Mouse (Mus musculus): ENCODE measurements around the gene Krt87. TPM values are rescaled to one million over a fixed set of nuclear protein-coding genes. Genes with fewer than 3 reads are reported as not detected.

Gene Krt87
- total RNA-seq, 2 experiments from 2014 or later = 0.24 to 0.38 TPM

Other genes with a start within 250 kb of the Krt87 start
- gene Grasp, start 214.6 kb downstream of the Krt87 start, total RNA-seq (2021) = 10 to 100 TPM; 12.3 to 13.5 TPM
- gene Nr4a1, start 184.5 kb downstream of the Krt87 start, total RNA-seq (2021) = 10 to 100 TPM; 20.1 to 22.6 TPM
- 10 to 100 TPM; 36.5 to 37.1 TPM for gene Atg101, start 154.5 kb downstream of the Krt87 start, total RNA-seq (2021)
- gene 6030408B16Rik, start 145.6 kb downstream of the Krt87 start, total RNA-seq (2021) = under 1 TPM in 1 of 2 experiments, not detected in 1; 0.56 TPM
- gene Krt80, start 68.6 kb downstream of the Krt87 start, total RNA-seq (2021) = under 1 TPM; 0.46 to 0.60 TPM
- under 1 TPM in 1 of 2 experiments, not detected in 1; 0.16 TPM for gene Krt7, start 27.8 kb downstream of the Krt87 start, total RNA-seq (2021)
- not detected for gene Krt88, start 8.9 kb upstream of the Krt87 start, total RNA-seq (2021)
- not detected for gene Krt81, start 24.9 kb upstream of the Krt87 start, total RNA-seq (2021)
- gene Krt86, start 34.7 kb upstream of the Krt87 start, total RNA-seq (2021) = not detected
- not detected for gene Krt83, start 52.7 kb upstream of the Krt87 start, total RNA-seq (2021)
- not detected for gene Gm49425, start 78.5 kb upstream of the Krt87 start, total RNA-seq (2021)
- not detected for gene Krt84, start 94.0 kb upstream of the Krt87 start, total RNA-seq (2021)
- gene Krt82, start 111.9 kb upstream of the Krt87 start, total RNA-seq (2021) = not detected
- gene Krt90, start 124.1 kb upstream of the Krt87 start, total RNA-seq (2021) = not detected
- gene Krt75, start 135.1 kb upstream of the Krt87 start, total RNA-seq (2021) = not detected
- gene Gm5414, start 189.4 kb upstream of the Krt87 start, total RNA-seq (2021) = not detected
- not detected for gene Gm5478, start 208.6 kb upstream of the Krt87 start, total RNA-seq (2021)
- not detected for gene Krt6b, start 241.5 kb upstream of the Krt87 start, total RNA-seq (2021)

Measured in left cerebral cortex, postnatal 4 days (tissue).